Mouse (Mus musculus) C2C12 (cell line): Measurements from ENCODE around the gene Rasal1. TPM values are rescaled to one million over a fixed set of nuclear protein-coding genes. Genes with fewer than 3 reads are reported as not detected.

Source experiments
- H3K27me3 ChIP-seq: one replicate; pipeline ENCODE4 v1.6.1; 2011; ENCODE audit not compliant: control insufficient read depth, insufficient read depth, insufficient read length
- H3K36me3 ChIP-seq: one replicate; pipeline ENCODE4 v1.6.1; 2011; ENCODE audit not compliant: control insufficient read depth, insufficient read depth
- H3K4me3 ChIP-seq: one replicate; pipeline ENCODE4 v1.5.1; 2011; ENCODE audit warnings: mild to moderate bottlenecking, control low read depth; ENCODE audit not compliant: poor library complexity, insufficient read depth, severe bottlenecking
- H3K79me2 ChIP-seq: one replicate; pipeline ENCODE4 v1.6.1; 2011; ENCODE audit not compliant: control insufficient read depth, insufficient read depth
- H3K79me3 ChIP-seq: one replicate; pipeline ENCODE4 v1.6.1; 2011; ENCODE audit warnings: low read depth, control low read depth
- H3ac ChIP-seq: one replicate; pipeline ENCODE3; 2011; ENCODE audit warnings: low read depth; ENCODE audit not compliant: control insufficient read depth, insufficient read length
- CEBPB ChIP-seq: IDR thresholded peaks from one replicate; pipeline ENCODE4 v1.6.1; 2011; ENCODE audit warnings: low read depth, mild to moderate bottlenecking, control low read depth, moderate library complexity
- CTCF ChIP-seq: IDR thresholded peaks from one replicate; pipeline ENCODE4 v1.5.1; 2011; ENCODE audit not compliant: control insufficient read depth, insufficient read depth, insufficient read length
- FOSL1 ChIP-seq: IDR thresholded peaks from one replicate; pipeline ENCODE4 v1.8.0; 2011; ENCODE audit warnings: mild to moderate bottlenecking, low read length; ENCODE audit not compliant: poor library complexity, insufficient read depth, severe bottlenecking
- MAX ChIP-seq: IDR thresholded peaks from one replicate; pipeline ENCODE4 v1.6.1; 2011; ENCODE audit warnings: mild to moderate bottlenecking, control low read depth
- MYOD1 ChIP-seq: IDR thresholded peaks from one replicate; pipeline ENCODE4 v1.6.1; 2011; ENCODE audit warnings: low read depth; ENCODE audit not compliant: control insufficient read depth, insufficient read length
- MYOG ChIP-seq: IDR thresholded peaks from one replicate; pipeline ENCODE4 v1.6.1; 2011; ENCODE audit not compliant: control insufficient read depth, insufficient read length; ENCODE audit errors: extremely low read depth
- USF1 ChIP-seq: IDR thresholded peaks from one replicate; pipeline ENCODE4 v1.6.1; 2011; ENCODE audit warnings: low read depth, mild to moderate bottlenecking, control low read depth, moderate library complexity
- long read RNA-seq, 2 experiments: library from polyadenylated mRNA; unstranded; transcript quantifications; one replicate each; pipeline ENCODE4 v2.0.0; 2019 to 2020
- polyA plus RNA-seq: library from polyadenylated mRNA; unstranded; fragments of >200 nt; fragmentation: generic; extraction: Trizol; gene quantifications from one replicate; pipeline ENCODE4 v1.2.1, GENCODE M21; 2012; ENCODE audit warnings: missing spikeins

Rasal1 gene
- polyA plus RNA-seq: not detected
- long read RNA-seq, experiment 1: 0 reads
- long read RNA-seq, experiment 2: 0 reads

GRCm38 (mm10) chr5:120648569-120649373 lies at the start of gene Rasal1:
TSS of gene Rasal1 (plus strand) at chr5:120648812.
- H3K27me3 ChIP-seq: peaks cover 59% of the 10 kb centered on the region
- H3K79me3 ChIP-seq: no peaks in the 10 kb centered on the region

GRCm38 (mm10) chr5:120599625-120600024 lies 49.0 kb upstream of the Rasal1 start:
- Histone ChIP-seq H3ac (no peak overlapping the region), H3K27me3 (no peaks in the 10 kb centered on the region)
- TF ChIP-seq MYOG: no peak
- no peak for TF ChIP-seq FOSL1
- TF ChIP-seq CTCF: no peak
- TF ChIP-seq MAX: no peak
- no peak for TF ChIP-seq CEBPB
- TF ChIP-seq USF1: no peak
- TF ChIP-seq MYOD1: no peak

More at GRCm38 (mm10) chr5:120648569-120649373, at the start of gene Rasal1:
- no peak within 1 kb of the TSS for H3ac ChIP-seq
- no peak within 1 kb of the TSS for H3K4me3 ChIP-seq
- no peaks in the 10 kb centered on the region for H3K36me3 ChIP-seq
- H3K79me2 ChIP-seq: no peaks in the 10 kb centered on the region
- TF ChIP-seq CEBPB (no peak), CTCF (peak; percentile 43)

GRCm38 (mm10) chr5:120600946-120601668 lies 47.5 kb upstream of the Rasal1 start:
- Histone ChIP-seq H3K27me3 (no peaks in the 10 kb centered on the region), H3K4me3 (no peak overlapping the region), H3K36me3 (no peaks in the 10 kb centered on the region), H3K79me2 (no peaks in the 10 kb centered on the region), H3ac (no peak overlapping the region), H3K79me3 (no peaks in the 10 kb centered on the region)
- peak; percentile 72 for TF ChIP-seq CTCF
- TF ChIP-seq MYOG: no peak
- no peak for TF ChIP-seq CEBPB
- TF ChIP-seq FOSL1: no peak
- TF ChIP-seq MAX: no peak
- TF ChIP-seq USF1: no peak

More at GRCm38 (mm10) chr5:120599625-120600024, 49.0 kb upstream of the Rasal1 start:
- H3K79me2 ChIP-seq: no peaks in the 10 kb centered on the region
- H3K79me3 ChIP-seq: no peaks in the 10 kb centered on the region
- no peaks in the 10 kb centered on the region for H3K36me3 ChIP-seq
- H3K4me3 ChIP-seq: no peak overlapping the region

GRCm38 (mm10) chr5:120602210-120602609 lies 46.4 kb upstream of the Rasal1 start:
- H3K4me3 ChIP-seq: no peak overlapping the region
- H3K79me2 ChIP-seq: no peaks in the 10 kb centered on the region
- H3K36me3 ChIP-seq: no peaks in the 10 kb centered on the region
- H3K27me3 ChIP-seq: no peaks in the 10 kb centered on the region
- H3K79me3 ChIP-seq: no peaks in the 10 kb centered on the region
- H3ac ChIP-seq: no peak overlapping the region
- no peak for TF ChIP-seq MAX
- TF ChIP-seq CEBPB: no peak
- no peak for TF ChIP-seq FOSL1
- no peak for TF ChIP-seq CTCF
- no peak for TF ChIP-seq MYOD1
- TF ChIP-seq USF1: no peak
- no peak for TF ChIP-seq MYOG

GRCm38 (mm10) chr5:120603515-120603914 lies 45.1 kb upstream of the Rasal1 start:
- H3K36me3 ChIP-seq: no peaks in the 10 kb centered on the region
- no peaks in the 10 kb centered on the region for H3K79me2 ChIP-seq
- TF ChIP-seq MYOD1 (no peak), FOSL1 (no peak), CTCF (no peak), CEBPB (no peak), MYOG (no peak)
- H3K27me3 ChIP-seq: no peaks in the 10 kb centered on the region
- H3K79me3 ChIP-seq: no peaks in the 10 kb centered on the region
- no peak overlapping the region for H3K4me3 ChIP-seq
- no peak overlapping the region for H3ac ChIP-seq

GRCm38 (mm10) chr5:120604839-120605238 lies 43.8 kb upstream of the Rasal1 start:
- H3K4me3 ChIP-seq: peak overlapping the region; percentile 11
- H3ac ChIP-seq: no peak overlapping the region
- no peaks in the 10 kb centered on the region for H3K79me2 ChIP-seq
- no peaks in the 10 kb centered on the region for H3K79me3 ChIP-seq
- no peaks in the 10 kb centered on the region for H3K36me3 ChIP-seq
- H3K27me3 ChIP-seq: no peaks in the 10 kb centered on the region
- TF ChIP-seq CTCF: peak; percentile 53
- TF ChIP-seq USF1: no peak
- TF ChIP-seq MAX: no peak
